Mouse (Mus musculus) adipocyte (in vitro differentiated cells): ENCODE measurements around the gene Amn1.
"Not testable (repeated sequence)": the region's sequence is repeated elsewhere in the genome, so short reads cannot be mapped to it uniquely, and the experiment has no call there.

Experiments used
- DNase-seq: peaks from one replicate; pipeline ENCODE4 v3.0.0-alpha.2; 2016; ENCODE audit warnings: low spot score

Gene Amn1

DNA sequence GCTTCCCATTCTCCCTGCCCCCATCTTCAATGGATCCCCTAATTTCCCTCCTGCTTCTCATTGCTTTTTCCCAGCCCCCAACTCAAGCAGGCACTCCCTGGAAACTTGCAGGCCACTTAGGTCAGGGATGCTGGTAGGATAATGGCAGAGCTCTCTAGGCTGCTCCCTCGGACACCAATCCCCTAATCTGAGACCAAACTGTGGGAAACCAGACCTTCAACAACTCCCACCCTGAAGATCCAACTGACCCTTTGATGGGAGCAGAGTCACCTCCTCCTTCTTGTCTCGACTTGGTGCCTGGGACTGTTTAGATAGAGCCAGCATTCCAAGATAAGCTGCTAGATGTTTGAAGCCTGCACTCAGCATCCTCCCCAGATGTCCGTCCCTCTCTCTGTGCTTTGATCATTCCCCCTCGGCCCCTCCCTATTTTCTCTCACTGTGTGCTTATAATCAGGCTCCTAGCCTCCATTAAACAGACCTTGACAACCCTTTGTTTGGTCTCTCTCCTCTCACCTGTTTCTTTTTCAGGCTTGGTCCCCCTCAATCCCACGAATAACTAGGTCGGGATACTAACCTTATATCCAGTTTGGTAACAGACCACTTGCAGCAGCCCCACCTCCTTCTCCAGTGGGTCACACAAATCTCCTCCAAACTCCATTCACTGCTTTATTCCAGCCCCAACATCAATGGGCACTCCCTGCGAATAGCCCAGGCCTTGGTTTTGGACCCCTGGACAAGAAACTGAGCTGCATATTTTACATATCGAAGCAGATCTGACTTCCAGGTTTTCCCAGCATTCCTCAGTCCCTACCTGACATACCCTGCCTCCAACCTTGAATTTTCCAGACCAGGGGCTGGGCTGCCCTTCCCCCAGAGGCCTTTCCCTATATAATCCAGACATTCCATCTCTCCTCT lies 34.1 kb downstream of the Amn1 start:
- DNase-seq, result no peak

DNA sequence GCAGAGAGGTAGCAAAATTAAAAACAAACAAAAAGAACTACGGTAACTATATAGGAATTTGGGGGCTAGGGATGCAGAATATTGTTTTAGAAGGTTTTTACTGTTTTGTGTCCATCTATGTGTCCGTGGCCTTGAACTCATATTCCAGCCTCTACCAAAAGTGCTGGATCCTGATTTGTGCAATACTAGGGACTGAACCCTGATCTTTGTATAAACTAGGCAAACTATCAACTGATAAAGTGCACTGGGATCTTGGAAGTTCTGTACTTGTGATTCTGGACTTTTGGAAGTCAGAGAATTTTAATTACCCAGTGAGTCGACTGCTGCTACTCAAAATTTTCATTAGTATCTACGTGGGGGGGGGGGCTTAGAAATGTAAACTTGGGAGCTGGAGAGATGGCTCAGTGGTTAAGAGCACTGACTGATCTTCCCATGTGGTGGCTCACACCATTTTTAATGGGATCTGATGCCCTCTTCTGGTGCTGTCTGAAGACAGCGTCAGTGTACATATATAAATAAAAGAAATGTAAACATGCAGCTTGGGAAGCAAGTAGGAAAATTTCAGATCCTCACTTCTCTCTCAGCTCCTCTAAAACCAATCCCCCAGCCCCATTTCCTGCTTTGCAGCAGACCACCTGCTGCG lies 34.9 kb downstream of the Amn1 start:
- DNase-seq, result no peak

DNA sequence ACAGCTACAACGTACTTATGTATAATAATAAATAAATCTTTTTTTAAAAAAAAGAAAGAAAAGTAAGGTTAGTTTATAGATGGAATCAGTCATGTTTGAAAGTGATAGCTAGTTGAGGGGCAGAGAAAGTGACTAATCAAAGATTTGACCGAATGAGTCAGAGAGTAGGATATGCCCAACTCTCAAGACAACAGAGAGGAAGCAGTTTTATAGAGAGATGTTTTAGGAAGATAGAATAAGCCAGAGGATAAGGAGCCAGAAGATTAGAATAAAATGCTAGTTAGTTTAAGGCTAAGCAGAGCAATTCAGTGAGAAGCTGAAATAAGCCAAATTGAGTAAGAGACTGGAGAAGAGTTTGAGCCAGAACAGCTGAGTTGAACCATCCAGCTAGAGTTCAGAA lies 36.4 kb downstream of the Amn1 start:
- no peak for DNase-seq

DNA sequence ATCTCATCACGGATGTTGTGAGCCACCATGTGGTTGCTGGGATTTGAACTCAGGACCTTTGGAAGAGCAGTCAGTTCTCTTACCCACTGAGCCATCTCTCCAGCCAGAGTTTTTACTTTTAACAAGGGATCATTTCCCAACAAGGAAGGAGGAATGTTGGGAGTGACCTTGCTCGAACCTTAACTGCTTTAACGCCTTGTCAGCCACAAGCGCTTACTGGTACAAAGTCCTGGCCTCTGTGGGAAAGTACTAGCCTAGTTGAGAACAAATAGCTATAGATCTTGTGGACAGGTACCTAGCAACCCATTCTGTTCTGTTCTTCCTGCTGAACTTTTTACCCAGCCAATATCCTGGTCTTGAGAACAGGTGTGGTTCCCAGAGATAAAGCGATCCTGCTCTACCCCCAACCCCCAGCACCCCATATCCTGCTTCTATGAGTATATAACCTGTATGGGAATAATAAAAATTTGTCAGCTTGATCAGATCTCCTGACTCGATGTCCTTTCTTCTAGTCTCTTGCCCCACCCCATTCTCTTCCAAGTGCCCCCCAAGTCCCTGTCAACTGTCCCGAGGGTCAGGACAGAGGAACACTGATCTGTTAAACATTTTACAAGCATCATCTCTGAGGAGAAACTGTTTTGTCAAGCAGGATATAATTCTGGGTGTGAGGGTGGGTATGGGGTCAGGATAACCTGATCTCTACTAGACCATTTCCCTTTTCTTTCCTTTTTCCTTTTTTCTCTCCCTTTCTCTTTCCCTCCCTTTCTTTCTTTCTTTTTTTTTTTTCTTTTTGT lies 39.9 kb downstream of the Amn1 start:
- no peak for DNase-seq

DNA sequence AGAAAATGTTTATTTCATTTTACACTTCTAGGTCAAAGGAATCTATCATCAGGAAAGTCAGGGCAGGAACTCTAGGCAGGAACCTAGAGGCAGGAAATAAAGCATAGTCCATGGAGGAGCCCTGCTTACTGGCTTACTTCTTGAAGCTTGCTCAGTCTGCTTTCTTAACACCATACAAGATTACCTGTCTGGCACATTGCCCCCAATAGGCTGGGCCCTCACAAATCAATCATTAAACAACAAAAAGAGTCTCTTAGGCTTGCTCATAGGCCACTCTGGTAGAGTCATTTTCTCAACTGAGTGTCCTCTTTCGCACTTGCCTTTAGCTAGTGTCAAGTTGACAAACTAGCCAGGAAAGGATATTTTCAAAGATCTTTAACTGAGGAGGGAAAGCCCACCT lies 43.4 kb downstream of the Amn1 start:
- DNase-seq, result no peak

DNA sequence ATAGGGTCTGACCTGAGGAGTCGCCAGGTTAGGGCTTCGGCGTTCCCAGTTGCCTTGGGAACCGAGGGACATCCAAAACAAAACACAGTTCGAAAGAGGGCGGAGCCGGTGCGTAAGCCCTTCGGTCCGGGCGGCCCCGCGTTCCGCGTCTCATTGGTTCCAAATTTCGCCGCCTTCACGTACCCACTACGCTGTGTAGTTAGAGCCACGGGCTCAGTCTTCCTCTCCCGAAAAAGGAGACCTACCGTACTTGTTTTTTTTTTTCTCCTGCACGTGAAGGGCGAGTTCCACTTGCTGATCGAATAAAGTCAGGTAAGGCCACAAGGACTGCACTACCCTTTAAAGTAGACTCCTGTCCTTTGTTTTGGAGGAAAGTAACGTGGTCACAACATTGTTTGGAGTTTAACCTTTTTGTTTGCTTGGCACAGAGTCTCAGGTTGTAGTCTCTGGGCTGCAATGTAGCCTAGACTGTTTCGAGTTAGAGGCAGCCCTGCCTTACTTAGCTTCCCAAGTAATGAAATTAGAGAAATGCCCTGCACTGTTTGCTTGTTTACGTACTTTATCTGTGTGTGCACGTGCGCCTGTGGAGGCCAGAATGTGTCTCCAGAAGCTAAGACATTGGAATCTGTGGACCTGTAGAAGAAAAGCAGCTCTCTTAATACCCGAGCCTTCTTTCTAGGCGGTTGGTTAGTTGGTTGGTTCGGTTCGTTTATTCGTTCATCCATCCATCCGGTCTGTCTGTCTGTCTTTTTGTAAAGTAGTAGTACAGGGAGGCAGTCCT lies 46.9 kb downstream of the Amn1 start:
- DNase-seq, result peak; percentile 91

DNA sequence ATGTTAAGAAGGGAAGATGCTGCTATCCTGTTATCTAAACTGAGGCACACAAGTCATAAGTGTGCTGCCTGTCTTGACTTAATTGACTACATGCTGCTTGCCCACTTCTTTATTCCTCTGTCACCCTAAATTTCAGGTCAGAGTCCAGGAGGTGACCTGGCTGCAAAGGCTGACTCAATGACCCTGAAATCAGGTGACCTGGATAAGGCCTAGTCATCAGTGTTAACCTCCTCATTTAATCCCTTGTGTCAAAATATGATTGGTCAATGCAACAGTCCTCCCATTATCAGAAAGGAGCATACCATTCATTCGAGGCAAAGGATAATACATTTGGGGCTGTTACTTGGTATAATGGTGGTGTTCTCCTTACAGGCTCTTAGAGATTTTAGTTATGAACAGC lies 49.0 kb downstream of the Amn1 start, which contains the start of gene Etfbkmt:
Gene Etfbkmt, plus strand, starts transcription at position 379 of the 400 bp plus-strand sequence.
- DNase-seq, result no peak

DNA sequence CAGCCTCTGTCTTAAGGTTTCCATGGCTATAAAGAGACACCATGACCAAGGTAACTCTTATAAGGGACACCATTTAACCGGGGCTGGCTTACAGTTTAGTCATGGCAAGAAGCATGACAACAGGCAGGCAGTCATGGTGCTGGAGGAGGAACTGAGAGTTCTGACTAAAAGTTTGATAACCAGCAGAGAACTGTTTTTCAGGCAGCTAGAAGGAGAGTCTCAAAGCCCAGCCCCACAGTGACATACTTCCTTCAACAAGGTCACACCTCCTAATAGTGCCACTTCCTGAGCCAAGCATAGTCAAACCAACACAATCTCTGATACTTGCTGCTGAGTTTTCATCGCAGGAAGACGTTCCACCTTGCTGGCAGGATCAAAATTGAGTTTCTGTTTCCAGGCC lies 49.5 kb downstream of the Amn1 start:
- DNase-seq, result no peak

DNA sequence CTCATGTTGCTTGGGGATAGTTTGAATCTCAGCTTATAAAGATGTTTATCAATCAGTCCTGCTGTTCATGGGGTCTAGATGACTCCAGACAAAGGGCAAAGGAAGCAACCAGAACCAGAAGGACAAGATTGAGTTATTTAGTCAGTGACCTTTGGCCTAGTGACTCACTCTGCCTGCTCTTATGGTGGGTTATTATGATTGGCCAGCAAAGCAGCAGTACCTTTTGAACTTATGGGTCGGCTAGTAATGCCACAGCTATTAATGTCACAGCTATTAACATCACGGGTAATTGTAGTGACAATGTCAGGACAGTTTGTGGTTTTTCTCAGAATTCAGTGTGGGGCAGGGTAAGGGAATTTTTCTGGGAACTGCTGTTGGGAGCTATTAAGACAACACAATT lies 50.6 kb downstream of the Amn1 start:
- no peak for DNase-seq

DNA sequence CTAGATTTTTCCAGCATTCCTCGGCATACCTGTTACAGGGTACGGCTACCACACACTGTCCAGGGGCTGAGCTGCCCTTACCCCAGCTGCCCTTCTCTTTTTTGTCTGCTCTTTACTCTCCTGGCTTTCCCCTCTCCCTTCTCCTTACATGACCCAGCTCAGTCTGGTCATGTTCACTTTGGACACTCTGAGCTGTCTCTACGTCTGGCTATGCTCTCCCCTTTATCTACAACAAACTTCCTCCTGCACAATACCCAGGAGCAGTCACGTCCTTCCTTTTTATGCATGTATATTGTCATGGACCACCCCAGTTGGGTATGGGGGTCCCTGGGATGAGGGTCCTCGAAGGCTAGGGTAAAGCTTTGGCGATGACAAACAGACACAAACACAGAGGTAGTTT lies 52.9 kb downstream of the Amn1 start:
- DNase-seq, result no peak

DNA sequence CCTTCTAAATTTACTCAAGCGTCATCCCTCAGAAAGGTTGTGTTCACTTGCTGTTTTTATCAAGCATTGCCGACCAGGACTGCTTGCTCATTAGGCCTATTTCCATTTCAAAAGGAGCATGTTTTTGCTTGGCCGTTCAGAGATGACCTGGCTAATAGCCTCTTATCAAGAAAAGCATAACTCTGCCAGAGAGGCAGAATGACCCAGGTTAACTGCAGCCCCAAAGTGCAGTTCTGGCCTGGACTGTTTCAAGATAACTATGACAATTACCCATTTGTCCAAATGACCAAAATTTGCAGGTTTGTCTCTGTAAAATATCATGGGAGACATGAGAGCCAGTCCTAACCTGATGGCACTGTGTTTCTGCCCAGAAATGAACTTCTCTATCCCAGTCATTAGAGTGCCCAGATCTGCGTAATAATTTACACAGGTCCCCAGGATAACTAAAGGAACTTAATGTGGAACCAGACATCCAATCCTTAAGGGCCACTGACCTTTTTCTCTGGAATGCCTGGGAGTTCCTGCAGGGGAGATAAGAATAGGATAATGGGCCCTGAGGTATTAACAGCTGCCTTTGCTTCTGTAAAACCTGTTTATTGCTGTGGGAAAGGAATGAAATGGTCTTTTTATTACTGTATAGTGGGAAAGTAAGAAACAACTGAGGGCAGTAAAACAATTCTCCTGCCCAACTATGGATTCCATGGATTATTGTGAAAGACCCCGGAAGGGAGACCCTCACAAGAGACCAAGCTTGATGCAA lies 53.9 kb downstream of the Amn1 start:
- DNase-seq, result no peak

DNA sequence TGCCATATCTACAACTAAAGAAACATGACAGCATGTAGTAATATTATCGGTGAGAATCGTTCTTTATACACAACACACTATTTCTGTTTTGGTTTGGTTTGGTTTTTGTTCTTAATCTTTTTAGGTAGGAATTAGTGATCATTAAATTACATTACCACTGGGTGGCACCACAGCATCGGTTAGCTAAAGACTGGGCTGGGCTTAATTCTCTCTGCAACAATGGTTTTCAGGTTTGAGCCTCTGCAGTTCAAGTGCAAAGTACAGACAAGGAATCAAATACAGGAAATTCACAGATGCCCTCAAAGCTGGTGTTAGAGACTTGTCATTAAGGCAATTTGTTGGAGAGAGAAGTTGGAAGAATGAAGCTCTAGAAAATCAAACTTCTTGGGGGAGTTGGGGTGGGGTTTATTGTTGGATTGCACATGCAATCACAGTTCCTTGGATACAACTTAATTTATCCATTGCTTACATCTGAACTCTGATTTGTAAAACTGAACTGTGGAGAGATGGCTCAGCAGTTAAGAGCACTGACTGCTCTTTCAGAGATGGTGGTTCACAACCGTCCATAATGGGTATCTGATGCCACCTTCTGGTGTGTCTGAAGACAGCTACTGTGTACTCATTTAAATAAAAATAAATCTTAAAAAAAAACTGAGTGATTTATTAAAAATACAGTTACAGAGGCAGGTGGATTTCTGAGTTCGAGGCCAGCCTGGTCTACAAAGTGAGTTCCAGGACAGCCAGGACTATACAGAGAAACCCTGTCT lies 56.0 kb downstream of the Amn1 start:
- peak; percentile 89 for DNase-seq

DNA sequence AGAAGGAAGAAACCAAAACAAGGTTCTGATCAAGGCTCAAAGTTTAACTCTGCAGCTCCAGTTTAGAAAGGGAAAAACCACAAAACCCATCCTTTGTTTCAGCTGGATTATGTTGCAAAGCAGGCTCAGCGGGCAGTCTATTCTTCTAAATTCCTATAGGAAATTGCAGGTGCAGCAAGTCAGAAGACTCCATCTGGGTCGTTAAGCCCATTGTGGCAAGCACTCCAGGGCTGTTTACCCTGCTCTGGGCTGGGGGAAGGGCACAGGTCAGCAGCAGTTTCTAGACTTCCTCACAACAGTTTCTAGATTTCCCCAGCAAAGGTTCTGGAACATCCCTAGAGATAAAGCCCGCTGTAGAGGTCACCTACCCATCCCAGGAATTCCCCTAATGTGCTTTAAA lies 57.4 kb downstream of the Amn1 start:
- DNase-seq, result no peak

DNA sequence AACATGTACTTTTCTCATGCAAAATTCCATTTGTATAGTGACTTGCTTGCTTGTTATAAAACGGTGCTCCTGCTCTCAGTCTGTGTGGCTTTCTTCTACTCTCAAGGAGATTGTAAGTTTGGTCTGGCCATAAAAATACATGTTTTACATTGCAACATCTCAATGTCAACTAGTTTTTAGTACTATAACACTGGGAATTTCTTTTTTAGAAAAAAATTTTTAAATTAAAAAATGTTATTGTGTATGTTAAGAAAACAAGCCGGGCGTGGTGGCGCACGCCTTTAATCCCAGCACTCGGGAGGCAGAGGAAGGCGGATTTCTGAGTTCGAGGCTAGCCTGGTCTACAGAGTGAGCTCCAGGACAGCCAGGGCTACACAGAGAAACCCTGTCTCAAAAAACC lies 58.6 kb downstream of the Amn1 start, which contains the start of gene Gm10203:
Gene Gm10203, plus strand, starts transcription at position 301 of the 400 bp plus-strand sequence.
- DNase-seq, result not testable (repeated sequence)

DNA sequence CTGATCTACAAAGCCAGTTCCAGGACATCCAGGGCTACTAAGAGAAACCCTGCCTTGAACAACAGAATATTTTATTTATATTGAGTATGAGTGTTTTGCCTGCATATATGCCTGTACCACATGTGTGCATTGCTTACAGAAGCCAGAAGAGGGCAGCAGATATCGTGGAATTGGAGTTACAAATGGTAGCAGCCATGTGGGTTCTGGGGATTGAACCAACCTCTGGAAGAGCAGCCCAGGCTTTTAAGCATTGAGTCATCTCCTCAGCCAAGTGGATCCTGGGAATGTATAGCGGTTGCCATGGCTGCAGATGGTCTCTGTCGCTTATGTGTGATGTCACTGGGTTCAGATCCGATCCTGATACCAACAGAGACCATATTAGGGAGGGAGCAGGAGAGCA lies 61.8 kb downstream of the Amn1 start:
- peak; percentile 37 for DNase-seq

DNA sequence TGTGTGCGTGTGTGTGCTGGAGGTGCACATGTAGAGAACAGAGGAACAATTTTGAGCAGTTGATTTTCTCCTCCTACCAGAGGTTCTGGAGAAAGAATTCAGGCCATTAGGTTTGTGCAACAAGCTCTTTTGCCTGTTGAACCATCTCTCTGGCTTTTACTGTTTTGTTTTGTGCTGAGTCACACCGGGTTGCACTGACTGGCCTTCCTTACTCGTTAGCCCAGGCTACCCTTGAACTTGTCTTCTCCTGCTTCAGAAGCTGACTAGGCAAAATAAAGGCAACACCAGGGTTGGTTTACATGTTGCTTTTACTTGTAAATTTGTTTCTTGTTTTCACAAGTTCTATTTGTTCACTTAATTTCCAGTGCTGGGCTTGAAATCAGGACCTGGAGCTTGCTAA lies 65.5 kb downstream of the Amn1 start:
- no peak for DNase-seq

DNA sequence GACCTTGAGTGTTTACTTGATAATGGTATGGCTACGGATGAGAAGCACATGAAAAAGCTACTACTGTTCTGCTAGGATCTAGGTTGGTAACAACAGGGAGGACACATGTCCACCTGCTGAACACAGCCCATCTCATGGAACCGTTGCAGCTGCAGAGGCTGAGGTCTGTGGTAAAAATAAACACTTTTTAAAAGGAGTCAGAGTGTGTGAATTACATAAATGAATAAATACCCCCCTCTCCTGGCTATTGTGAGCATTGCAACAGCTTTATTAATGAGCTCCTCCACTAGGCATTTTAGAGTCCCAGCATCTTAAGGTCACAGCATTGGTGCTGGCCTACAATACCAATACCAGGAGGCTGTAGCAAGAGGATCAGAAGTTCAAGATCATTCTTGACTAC lies 68.7 kb downstream of the Amn1 start:
- DNase-seq, result peak; percentile 88

DNA sequence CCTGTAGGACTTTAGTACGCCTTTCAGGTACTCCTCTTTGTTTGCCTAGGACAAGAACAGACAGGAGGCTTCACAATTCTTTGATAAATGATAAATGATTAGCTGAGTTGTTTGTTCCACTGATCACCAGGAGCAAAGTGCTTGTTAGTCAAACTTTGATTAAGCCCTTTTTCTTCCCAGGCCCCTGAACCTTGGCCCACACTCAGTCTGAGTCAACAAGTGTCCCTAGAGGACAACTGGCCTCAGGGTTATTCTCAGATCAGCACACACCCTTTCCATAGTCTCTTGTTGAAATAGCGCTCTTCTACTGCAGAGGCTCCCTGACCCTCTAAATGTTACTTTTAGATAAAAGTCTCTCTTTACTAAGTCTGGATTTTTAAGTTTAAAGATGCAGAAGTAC lies 69.6 kb downstream of the Amn1 start:
- DNase-seq, result peak; percentile 76

DNA sequence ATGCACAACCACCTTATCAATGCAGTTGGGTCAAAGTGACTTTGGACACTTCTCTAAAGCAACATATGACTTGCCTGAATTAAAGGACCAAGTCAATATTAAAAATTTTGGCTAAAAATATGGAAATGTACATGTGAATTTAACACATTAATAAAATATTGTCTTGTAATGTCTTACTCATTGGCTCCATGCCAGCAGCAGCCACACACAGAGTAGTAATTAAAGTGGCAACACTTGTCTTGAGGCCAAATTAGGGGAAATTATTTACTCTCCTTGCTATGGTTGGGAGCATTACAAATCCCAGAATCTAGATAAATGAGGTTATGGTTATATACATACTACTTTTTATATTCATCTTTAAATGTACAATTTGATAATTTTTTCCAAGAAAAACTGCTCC lies 71.5 kb downstream of the Amn1 start:
- no peak for DNase-seq

DNA sequence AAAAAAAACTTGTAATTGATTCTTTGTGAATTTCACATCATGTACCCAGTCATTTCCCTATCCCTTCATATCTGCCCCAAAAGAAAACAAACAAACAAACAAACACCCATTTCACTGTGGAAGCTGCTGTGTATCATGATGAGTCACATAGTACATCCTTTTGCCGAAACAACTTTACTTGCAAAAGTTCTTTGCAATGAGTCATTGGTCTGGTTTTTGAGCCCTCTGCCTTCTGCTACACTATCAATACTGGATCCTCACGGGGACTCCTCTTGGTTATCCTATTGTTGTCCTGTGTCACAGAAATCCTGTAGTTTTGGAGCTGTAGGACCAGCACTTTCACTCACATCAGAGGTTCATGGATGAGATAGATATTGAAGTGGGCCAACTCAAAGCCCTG lies 79.6 kb downstream of the Amn1 start:
- DNase-seq, result no peak
